Mouse (Mus musculus) gastrocnemius, adult 18-20 months (tissue): ENCODE results near the gene Slc30a7. TPM values are rescaled to one million over a fixed set of nuclear protein-coding genes. Genes with fewer than 3 reads are reported as not detected.

ENCODE experiments used
- microRNA-seq: library from miRNA; unstranded; fragments of <30 nt; microRNA quantifications from one replicate; pipeline ENCODE4 v1.2.0, GENCODE M21; 2021
- total RNA-seq, 2 experiments: library from RNA; stranded (reverse); gene quantifications; 2 replicates each; pipeline ENCODE4 v1.2.3; 2021

Slc30a7 gene
- total RNA-seq, 2 experiments from 2014 or later = 3.6 to 6.3 TPM

Small RNAs within 50 kb of the gene (microRNA-seq; reads per million reads assigned to microRNA genes)
- not detected for gene Mir669n

Other genes starting within 250 kb of the Slc30a7 start
- 1 to 10 TPM; 4.5 to 5.5 TPM for gene Dph5, start 119.6 kb downstream of the Slc30a7 start, total RNA-seq
- gene Extl2, start 56 bp upstream of the Slc30a7 start, total RNA-seq = 10 to 100 TPM; 10.5 to 10.7 TPM
- 1 to 10 TPM; 1.7 to 3.1 TPM for gene Vcam1, start 122.3 kb upstream of the Slc30a7 start, total RNA-seq
- not detected for gene Gpr88, start 246.1 kb upstream of the Slc30a7 start, total RNA-seq